Mouse (Mus musculus): ENCODE data around the gene Mycbp2.

Mycbp2 gene

DNA sequence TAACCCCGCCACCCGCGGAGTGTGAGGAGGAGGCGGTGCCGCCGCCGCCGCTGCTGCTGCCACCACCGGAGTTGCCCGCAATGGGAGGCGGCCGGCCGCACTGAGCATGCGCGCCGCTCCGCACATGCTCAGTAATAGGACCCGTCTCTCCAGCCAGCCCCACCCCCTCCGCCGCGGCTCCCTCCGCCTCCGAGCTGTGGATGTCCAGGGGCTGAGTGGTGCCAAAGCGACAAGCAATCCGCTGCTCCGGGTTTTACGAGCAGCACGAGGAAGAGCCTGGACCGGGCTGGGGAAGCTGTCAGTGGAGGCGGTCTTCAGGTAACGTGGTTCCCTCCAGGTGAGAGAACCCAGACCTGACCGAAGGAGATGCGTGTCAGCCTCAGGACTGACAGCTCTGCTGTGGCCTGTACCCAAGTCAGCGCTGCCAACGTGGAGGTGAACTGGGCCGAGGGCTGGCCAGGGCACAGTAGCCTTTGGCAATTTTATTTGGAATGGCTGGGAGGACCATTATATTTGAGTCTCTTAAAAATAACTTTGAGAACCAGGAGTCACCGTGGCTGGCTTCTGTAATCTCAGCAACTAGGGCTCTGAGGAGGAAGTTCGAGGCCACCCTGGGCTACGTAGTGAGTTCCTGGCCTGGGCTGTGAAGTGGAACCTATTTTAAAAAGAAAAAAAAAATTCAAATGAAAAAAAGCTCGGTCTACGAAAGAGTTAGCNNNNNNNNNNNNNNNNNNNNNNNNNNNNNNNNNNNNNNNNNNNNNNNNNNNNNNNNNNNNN is at the start of gene Mycbp2:
Mycbp2 (minus strand) TSS at position 86 of the 777 bp plus-strand sequence.
- DNase-seq (ENCODE audit: low read depth, low spot score), result peak; percentile 96

GRCm38 (mm10) chr14:103392391-103392790 is 45.8 kb upstream of the Mycbp2 start:
- no peak for DNase-seq (ENCODE audit: low read depth, low spot score)

DNA sequence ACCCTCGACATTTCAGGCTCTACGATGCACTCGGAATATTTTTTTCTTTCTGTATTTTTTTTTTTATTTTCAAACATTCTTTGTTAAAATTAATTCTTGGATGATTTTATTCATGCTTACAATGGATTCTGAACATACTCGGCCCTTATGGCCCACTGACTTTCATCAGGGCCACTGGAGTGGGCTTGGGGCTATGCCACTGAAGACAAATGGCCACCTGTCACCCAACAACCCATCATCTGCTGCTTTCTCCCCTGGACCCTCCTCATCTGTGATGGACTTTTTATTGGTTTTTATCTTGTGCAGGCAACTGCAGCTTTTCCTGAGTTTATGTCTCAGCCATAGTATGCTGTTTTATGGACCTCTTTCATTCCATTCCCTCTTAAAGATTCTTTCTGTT is 40.8 kb upstream of the Mycbp2 start:
- DNase-seq (ENCODE audit: low read depth, low spot score), result no peak

- DNase-seq (ENCODE audit: low read depth, low spot score), result no peak
Observed at GRCm38 (mm10) chr14:103386871-103387270, 40.3 kb upstream of the Mycbp2 start.

DNA sequence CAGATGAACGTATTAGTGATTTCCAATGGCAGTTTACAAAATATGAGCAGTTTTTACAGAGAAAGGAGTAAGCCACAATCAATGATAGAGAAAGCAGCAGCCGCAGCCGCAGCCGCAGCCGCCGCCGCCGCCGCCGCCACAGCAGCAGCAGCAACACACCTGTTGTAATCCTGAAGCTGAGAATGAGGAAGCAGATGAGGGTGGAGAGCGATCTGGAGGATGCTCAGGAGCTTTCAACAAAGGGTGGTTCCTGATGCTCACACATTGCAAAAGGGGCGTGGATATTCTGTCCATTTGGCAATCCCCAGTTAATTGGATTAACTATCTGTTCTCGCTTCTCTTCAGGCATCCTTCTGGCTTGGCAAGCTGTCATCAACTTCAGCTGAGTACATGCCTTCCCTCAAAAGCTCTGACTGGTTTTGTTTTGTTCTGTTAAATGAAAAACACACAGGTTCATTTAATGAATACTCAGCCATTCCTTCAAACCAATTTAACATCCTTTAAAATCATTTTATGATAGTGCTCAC is 38.5 kb upstream of the Mycbp2 start:
- DNase-seq (ENCODE audit: low read depth, low spot score), result no peak

DNA sequence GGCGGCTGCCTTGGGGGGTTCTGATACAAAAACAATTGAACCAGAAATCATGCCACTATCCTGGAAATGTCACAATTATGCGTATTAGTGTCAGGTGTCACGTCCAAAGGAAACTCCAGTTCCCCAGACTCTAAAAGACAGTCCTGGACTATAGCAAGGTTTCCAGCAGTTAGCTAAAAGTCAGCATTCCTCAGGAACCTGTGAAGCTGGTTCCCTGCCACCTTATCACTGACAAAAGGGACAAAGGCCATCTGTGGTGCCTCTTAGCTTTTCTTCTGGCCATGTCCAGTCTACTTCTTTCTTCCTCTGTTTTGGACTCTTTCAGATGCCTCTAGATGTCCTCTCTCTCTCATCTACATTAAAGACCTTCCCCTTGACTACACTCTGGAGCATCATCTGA is 32.1 kb upstream of the Mycbp2 start:
- DNase-seq (ENCODE audit: low read depth, low spot score), result no peak

GRCm38 (mm10) chr14:103376765-103377164 is 30.2 kb upstream of the Mycbp2 start:
- DNase-seq (ENCODE audit: low read depth, low spot score), result no peak

DNA sequence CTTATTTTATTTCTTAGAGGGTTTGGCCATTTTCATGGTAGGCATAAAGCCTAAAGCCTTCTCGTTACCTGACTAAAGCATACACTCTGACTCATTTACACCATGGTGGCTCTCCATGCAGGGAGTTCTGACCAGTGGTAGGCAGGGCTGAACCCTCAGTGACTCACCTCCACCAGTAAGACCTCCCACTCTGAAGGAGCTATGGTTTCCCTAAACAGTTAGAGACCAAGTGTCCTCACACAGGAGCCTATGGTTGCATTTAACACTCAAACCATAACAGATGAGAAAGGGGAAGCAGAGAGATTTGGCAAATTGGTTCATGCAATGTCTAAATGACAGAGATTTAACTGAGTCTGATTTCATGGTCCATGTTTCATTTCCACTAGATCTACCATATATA is 28.9 kb upstream of the Mycbp2 start:
- DNase-seq (ENCODE audit: low read depth, low spot score), result no peak

DNA sequence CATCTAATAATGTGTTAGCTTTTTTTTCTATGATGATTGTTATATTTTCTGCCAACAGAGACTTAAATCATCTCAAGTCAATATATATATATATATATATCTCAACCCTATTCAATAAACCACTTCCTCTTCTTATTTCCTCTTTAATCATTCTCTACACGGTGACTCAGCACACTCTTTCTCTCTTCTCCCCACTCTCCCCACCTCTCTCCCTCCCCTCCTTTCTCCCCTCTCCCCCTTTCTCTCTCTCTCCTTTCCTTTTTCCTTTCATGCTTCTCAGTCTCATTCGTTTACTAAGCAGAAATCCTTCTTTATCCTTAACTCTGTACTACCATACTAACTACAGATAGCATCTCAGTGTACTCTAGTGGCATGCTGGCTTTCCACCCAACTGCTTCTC is 16.6 kb upstream of the Mycbp2 start:
- DNase-seq (ENCODE audit: low read depth, low spot score), result no peak

- no peak for DNase-seq (ENCODE audit: low read depth, low spot score)
Observed at GRCm38 (mm10) chr14:103356066-103356465, 9.5 kb upstream of the Mycbp2 start.

- peak; percentile 14 for DNase-seq (ENCODE audit: low read depth, low spot score)
Observed at GRCm38 (mm10) chr14:103354396-103355352, 8.1 kb upstream of the Mycbp2 start.

DNA sequence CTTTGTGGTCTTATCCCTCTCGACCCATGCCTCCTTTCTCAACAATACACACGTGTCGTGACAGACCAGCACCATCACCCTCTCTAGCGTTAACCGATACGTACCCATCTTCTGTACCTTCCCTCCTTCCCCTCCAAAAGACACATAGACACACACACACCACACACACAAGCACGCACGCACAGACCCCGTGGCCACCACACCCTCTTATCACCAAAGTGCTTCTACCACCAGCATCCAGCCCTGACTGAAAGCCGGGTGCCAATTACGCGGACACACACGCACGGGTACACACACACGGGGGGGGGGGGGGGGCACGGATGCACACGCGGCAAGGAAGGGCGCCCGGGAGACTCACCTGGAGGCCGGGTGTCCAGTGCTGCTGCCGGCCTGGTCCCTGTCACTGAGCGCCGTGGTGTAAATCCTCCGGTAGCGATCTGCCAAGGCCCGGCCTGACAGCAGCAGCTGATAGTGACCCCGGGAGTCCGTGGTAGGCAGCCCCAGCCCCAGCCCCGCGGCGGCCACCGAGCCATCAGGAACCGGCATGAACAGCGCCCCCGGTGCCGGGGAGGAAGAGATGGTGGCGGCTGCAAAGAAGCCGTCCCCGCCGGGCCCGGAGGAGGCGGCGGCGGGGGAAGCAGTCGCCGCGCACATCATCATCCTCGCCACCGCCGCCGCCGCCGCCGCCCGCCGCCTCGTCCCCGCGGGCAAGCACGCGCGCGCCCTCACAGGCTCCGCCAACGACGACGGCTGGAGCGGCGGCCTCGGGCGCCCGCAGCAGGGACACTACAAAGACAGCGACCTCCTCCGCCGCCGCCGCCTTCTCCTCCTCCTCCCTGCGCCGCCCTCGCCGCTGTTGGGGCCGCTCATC is 521 bp downstream of the Mycbp2 start:
- peak; percentile 37 for DNase-seq (ENCODE audit: low read depth, low spot score)

DNA sequence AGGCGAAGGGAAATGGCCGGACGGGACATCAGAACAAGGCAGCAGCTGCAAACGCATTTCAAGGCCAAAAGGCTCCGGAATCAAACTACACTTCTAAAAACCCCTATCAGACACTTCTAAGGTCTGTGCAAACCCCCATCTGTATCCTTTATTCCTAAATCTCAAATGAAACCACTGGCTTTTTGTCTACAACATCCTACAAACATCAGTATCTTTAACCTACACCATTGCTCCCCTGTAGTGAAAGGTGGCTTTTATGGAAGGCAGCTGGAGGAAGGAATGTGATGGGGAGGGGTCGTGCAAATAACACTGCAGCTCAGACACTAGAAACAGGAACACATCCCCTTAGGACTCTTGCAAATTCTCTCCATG is 1.1 kb downstream of the Mycbp2 start:
- no peak for DNase-seq (ENCODE audit: low read depth, low spot score)

- DNase-seq (ENCODE audit: low read depth, low spot score), result no peak
Observed at GRCm38 (mm10) chr14:103345011-103345410, 1.6 kb downstream of the Mycbp2 start.

- DNase-seq (ENCODE audit: low read depth, low spot score), result no peak
Observed at GRCm38 (mm10) chr14:103343791-103344190, 2.8 kb downstream of the Mycbp2 start.

DNA sequence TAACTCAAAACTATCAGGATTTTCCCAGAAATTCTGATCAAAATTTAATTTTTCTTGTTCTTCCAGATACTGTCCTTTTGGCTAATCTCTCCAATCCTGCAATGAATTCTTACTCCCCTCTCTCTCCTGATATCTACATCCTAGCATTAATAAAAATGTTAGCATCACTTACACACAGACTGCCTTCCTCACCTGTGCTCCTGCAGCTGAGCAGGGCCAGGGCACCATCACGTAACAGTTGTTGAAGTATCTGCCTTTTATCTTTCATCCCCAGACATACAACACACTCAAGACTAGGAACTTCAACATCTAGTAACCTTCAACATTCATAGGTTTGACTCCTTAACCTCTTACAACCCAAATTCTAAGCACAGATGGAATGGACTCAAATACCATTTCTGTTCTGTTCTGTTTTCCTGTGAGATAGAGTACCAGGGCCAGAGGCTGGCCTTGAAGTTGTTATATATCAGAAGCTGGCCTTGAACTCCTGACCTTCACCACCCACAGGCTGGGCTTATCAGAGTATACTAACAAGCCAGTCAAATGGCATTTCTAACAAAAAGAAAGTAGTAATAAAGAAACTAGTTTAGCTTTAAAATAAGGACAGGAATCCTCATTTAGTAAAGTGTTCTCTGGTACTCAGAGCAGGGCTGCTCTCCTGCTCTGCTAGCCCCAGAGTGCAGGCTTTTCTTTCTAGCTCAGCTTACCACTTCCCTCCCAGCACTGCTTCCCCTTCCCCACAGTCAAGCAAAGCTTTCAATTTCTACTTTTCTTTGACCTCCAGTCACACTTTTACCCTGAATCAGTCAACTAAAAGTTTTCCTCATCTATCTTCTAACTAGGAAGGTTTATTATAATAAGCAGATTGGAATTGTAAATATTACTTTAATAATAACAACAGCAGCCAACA is 5.0 kb downstream of the Mycbp2 start:
- DNase-seq (ENCODE audit: low read depth, low spot score), result no peak

DNA sequence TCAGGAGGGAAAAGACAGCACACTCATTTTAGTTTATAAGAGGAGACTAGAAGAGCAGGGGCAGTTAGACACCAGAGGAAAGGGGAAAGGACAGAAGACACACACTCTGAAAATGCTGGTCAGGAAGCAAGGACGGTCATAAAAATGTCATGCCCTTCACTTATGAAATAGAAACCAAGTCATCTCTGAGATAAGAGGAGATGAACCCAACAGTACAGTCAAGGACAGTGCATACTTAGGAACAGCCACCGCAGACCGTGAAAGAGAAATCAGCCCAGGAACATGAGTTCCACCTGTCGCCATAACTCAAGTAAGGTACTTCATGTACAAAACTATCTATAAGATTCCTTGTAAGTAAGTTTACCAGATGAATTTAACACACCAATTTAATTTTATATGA is 33.7 kb downstream of the Mycbp2 start:
- no peak for DNase-seq (ENCODE audit: low read depth, low spot score)

- no peak for DNase-seq (ENCODE audit: low read depth, low spot score)
Observed at GRCm38 (mm10) chr14:103296227-103296626, 50.4 kb downstream of the Mycbp2 start.

- no peak for DNase-seq (ENCODE audit: low read depth, low spot score)
Observed at GRCm38 (mm10) chr14:103286650-103287049, 60.0 kb downstream of the Mycbp2 start.

DNA sequence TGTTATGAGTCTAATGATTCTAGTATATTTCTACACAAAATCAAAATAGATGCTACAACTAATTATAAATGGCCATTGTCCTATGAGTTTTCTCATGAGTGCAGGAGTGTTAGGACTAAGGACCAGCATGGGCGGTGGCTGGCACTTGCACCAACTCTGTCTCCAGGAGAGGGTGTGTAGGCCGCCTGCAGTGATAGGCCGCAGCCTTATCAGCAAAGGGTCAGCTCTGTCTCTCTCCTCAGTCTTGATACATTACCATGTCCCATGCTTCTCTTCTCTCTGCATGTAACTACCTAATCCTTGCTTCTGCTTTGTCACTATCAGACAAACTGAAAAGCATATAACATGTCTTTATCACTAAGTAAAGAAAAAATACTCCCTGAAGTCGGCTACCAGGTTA is 69.9 kb downstream of the Mycbp2 start:
- DNase-seq (ENCODE audit: low read depth, low spot score), result no peak
